Mouse (Mus musculus): ENCODE results near the gene Gimap3. TPM values are rescaled to one million over a fixed set of nuclear protein-coding genes. Genes with fewer than 3 reads are reported as not detected.
A peak's percentile ranks its signal among the peaks of the same experiment; 100 is the strongest.

Gene Gimap3
- polyA plus RNA-seq, 1 experiment from 2014 or later = not detected

DNA sequence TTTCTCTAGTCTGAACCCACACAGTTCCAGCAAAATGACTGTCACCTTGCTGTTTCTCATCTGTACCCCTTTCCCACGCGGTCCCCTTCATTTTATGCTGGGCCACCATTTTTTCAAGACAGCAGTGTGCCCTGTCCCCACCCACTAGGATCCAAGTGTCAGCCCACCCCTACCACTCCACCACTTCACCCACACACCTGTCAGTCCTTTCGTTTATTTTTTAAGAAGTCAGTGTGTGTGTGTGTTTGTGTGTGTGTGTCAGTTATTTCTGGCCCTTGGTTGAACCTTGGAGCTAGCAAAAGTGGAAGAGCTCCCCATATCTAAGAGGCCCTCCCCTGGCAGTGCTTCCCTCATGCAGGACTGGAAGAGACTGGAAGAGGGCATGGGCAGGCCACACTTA is 1.7 kb downstream of the Gimap3 start:
- H3K9me3 ChIP-seq = no peaks in the 10 kb centered on the region
- H3K27ac ChIP-seq (replicated peaks) = no peak overlapping the region
- 91% methylated on average over 3 of the region's 3 CpGs for WGBS
- H3K4me1 ChIP-seq = peaks cover 2% of the 10 kb centered on the region; the same call in 1 of the 2 replicates
- H3K27me3 ChIP-seq = no peaks in the 10 kb centered on the region
- H3K36me3 ChIP-seq = no peaks in the 10 kb centered on the region
- H3K9ac ChIP-seq (replicated peaks) = no peak overlapping the region
- H3K4me2 ChIP-seq (replicated peaks) = no peak overlapping the region
- no peak for ATAC-seq (replicated peaks)
- H3K4me3 ChIP-seq = no peak overlapping the region

DNA sequence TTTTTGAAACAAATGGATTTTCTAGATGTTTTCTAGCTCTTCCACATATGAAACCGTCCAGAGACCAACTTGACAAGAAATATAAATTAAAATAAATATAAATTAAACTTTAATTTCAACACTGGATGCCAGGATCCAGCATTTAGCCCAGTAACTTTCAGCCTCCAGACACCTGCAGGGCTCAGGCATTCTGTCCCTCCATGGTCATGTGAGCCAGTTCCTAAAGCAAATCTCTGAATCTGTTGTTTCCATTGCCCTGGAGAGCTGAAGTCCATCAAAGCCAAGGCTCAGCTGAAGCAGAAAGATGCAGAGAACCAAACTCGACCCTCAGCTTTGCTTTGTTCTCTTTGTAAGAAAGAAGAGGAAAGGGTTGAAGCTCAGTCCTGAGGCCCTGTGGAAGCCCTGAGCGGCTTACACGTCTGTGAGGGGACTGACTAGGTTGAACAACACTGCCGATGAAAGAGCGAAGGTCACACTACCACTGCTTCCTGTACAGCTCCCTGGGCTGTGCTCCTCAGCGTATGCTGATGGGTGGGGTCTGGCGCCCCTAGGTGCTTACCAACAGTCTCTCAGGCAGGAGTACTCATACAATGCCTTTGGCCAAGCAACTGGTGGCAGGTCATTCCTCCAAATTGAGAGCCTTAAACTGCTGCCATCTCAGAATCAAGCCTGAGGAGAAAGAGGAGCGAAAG is 2.3 kb downstream of the Gimap3 start:
- WGBS = 71% methylated on average over 9 of the region's 9 CpGs
- no peak for ATAC-seq (replicated peaks)
- peaks cover 4% of the 10 kb centered on the region; the same call in 1 of the 2 replicates for H3K4me1 ChIP-seq
- H3K4me2 ChIP-seq (replicated peaks) = no peak overlapping the region
- no peak overlapping the region for H3K27ac ChIP-seq (replicated peaks)
- H3K4me3 ChIP-seq = no peak overlapping the region
- no peaks in the 10 kb centered on the region for H3K36me3 ChIP-seq
- H3K9ac ChIP-seq (replicated peaks) = no peak overlapping the region
- H3K27me3 ChIP-seq = no peaks in the 10 kb centered on the region
- no peaks in the 10 kb centered on the region for H3K9me3 ChIP-seq

DNA sequence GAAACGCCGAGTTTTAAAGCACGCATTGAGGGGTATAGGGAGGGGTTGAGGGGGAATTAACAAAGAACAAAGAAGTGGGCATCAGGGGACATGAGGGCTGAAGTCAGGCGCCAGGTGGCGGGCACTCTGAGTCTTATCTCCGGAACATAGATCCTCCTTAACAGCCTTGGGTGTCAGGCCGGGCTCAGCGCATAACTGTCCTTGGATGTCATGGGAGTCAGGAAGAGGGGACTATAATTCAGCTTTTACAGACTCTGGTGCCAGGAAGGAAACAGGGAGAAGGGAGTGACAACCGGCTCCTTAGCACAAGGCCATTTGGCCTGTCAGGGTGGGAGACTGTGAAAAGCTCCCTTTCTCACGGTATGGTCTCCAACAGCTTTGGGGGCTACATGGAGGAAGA is 6.2 kb downstream of the Gimap3 start:
- Histone ChIP-seq H3K4me1 (0 out of 2 replicates have a peak, but pooled peaks cover 2% of the 10 kb centered on the region), H3K9ac (replicated peaks) (no peak overlapping the region), H3K9me3 (no peaks in the 10 kb centered on the region), H3K36me3 (no peaks in the 10 kb centered on the region), H3K4me2 (replicated peaks) (no peak overlapping the region), H3K27ac (replicated peaks) (no peak overlapping the region), H3K4me3 (no peak overlapping the region), H3K27me3 (no peaks in the 10 kb centered on the region)
- 93% methylated on average over 10 of the region's 10 CpGs for WGBS
- no peak for ATAC-seq (replicated peaks)

DNA sequence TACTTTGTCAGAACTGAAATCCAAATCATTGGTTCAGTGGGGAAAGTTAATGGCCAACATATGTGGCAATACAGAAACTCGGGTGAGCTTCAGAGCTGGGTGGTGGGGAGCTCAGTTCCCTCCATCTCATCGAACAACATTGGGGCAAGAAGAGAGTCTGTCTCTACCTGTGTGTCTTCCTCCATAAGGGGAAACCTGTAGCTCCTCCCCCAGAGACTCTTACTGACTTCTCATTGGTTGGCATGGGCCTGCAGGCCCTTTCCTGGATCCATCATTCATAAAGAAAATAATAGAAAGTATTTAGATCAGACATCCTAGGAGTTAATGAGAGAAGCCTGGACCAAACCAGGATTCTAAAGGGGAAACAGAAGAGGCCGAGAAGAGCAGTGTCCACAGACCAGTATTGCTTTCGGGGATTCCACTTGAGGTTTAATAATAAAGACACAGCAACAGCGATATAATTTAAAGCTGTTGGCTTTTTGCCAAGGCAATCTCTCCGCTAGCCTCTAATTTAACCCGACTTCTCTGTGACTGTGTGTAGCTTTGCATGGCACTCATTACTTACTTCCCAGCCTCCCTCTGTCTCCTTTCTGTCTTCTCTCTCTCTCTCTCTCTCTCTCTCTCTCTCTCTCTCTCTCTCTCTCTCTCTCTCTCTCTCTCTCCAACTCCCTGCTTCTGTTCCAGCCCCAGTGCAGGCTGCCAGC is 6.9 kb downstream of the Gimap3 start:
- no peak for ATAC-seq (replicated peaks)
- Histone ChIP-seq H3K9me3 (no peaks in the 10 kb centered on the region), H3K27me3 (no peaks in the 10 kb centered on the region), H3K27ac (replicated peaks) (no peak overlapping the region), H3K36me3 (no peaks in the 10 kb centered on the region), H3K9ac (replicated peaks) (no peak overlapping the region), H3K4me1 (0 out of 2 replicates have a peak, but pooled peaks cover 2% of the 10 kb centered on the region), H3K4me2 (replicated peaks) (no peak overlapping the region), H3K4me3 (no peak overlapping the region)
- 55% methylated on average over 7 of the region's 7 CpGs for WGBS

DNA sequence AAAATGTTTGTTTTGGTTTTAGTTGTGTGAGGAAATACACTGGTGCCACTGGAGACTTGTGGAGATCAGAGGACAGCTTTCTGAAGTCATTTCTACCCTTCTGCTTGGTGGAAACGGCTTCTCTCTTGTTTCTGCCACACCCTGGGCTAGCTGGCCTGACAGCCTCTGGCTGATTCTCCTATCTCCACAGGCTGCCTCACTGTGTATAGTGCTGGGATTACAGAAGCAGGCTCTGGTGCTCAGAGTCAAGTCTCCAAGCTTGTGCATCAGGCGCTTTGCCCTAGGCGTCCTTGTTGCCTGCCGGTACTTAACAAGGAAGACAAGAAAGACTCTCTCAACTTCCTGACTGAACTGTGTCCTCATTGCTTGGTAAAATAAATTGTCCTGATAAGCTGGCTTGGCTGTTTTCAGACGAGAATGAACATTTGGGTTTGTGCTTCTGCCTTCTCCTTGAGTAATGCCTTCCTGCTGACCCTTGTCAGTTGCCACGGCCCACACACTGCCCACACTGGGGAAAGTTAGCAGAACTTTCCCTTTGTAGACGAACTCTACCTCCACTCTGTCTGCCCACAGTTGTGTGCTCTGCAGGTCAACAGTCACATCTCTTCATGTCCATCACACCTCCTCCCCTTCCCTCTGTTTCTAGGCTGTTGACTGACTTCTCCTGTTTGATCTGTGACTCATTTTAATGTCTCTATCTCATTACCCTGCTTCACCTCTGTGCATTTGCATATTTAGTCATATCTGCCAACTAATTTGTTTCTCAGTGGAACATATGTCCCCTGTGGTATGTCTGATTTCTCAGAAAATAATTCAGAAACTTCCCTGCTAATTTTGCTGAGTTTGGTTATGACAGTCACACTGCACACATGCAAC is 23.3 kb downstream of the Gimap3 start:
- Histone ChIP-seq H3K9ac (replicated peaks) (no peak overlapping the region), H3K4me2 (replicated peaks) (no peak overlapping the region), H3K4me1 (0 out of 2 replicates have a peak, but pooled peaks cover 4% of the 10 kb centered on the region), H3K9me3 (no peaks in the 10 kb centered on the region), H3K4me3 (no peak overlapping the region), H3K27ac (replicated peaks) (no peak overlapping the region), H3K36me3 (no peaks in the 10 kb centered on the region), H3K27me3 (peaks cover 15% of the 10 kb centered on the region)
- WGBS = 82% methylated on average over 7 of the region's 7 CpGs
- ATAC-seq (replicated peaks) = no peak

DNA sequence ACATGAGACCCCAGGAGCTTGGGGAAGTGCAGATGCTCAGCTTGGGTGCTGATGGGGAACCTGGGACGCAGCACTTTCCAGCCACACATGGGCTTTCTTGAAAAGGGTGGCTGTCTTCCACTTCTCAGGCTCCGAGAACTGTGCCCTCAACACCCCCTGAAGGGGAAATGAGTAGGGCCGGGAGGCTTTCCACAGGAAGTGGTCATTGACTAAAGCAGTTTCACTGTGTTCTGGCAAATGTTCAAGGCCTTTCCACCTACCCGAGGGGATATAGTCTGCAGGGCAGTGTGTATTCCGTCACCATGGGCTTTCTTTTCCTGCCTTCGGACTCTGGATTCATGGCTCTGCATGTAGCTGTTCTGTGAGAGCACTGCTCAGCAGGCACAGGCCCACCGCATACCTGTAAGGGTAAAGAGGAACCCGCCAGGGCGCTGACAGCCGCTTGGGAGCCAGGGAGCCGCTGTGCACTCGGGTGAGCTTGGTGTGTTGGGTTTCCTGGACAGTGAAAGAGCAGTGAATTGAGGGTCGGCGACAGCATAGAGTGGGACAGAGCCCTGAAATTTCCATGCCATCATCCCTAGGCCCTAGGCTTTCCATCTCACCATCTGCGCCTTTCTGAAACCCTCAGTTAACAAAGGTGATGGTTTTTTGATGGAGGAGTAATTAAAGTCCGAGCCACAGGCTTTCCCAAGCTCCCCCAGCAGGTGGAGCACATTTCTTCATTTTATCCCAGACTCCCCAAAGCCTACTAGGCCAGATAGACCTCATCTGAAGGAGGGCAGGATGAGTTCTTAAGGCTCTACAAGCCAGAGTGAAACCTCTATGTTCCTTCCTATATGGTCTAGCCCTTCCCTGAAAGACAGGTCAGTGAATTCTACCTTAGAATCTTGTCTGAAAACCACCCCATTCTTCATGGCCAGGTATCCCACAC is 24.4 kb downstream of the Gimap3 start, which contains the start of gene Gimap5:
Gene Gimap5, plus strand, starts transcription at position 239 of the 931 bp plus-strand sequence.
- 47% methylated on average over 16 of the region's 16 CpGs for WGBS
- Histone ChIP-seq H3K27ac (replicated peaks) (no peak within 1 kb of the TSS), H3K9me3 (no peaks in the 10 kb centered on the region), H3K9ac (replicated peaks) (no peak within 1 kb of the TSS), H3K4me3 (no peak within 1 kb of the TSS), H3K36me3 (no peaks in the 10 kb centered on the region), H3K4me2 (replicated peaks) (0 out of 2 replicates have a peak within 1 kb of the TSS, but pooled peaks have one; percentile 6), H3K4me1 (0 out of 2 replicates have a peak, but pooled peaks cover 5% of the 10 kb centered on the region), H3K27me3 (peaks cover 24% of the 10 kb centered on the region)
- no peak for ATAC-seq (replicated peaks)

DNA sequence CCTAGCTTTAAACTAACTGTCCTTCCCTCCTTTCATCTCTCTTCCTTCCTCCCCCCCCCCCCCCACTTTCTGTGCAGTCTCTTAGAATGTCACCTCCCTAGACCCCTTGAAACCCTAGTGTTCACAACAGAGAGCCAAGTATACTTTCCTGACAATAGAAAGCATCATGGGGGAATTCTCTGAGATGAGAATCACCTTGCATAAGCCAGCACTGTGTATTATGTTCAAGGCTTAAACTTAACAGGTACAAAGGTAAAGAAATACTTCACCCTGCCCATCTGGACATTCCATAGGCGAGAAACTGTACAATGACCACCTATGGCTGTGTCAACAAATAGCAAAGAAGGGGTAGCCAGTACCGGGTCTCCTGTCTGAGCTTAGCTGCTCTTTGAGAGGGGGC is 25.2 kb downstream of the Gimap3 start:
- H3K4me3 ChIP-seq = no peak overlapping the region
- 0 out of 2 replicates have a peak, but pooled peaks cover 5% of the 10 kb centered on the region for H3K4me1 ChIP-seq
- no peak for ATAC-seq (replicated peaks)
- peaks cover 24% of the 10 kb centered on the region for H3K27me3 ChIP-seq
- no peak overlapping the region for H3K27ac ChIP-seq (replicated peaks)
- WGBS = 62% methylated on average over 2 of the region's 2 CpGs
- H3K9me3 ChIP-seq = no peaks in the 10 kb centered on the region
- H3K36me3 ChIP-seq = no peaks in the 10 kb centered on the region
- H3K4me2 ChIP-seq (replicated peaks) = no peak overlapping the region
- H3K9ac ChIP-seq (replicated peaks) = no peak overlapping the region

DNA sequence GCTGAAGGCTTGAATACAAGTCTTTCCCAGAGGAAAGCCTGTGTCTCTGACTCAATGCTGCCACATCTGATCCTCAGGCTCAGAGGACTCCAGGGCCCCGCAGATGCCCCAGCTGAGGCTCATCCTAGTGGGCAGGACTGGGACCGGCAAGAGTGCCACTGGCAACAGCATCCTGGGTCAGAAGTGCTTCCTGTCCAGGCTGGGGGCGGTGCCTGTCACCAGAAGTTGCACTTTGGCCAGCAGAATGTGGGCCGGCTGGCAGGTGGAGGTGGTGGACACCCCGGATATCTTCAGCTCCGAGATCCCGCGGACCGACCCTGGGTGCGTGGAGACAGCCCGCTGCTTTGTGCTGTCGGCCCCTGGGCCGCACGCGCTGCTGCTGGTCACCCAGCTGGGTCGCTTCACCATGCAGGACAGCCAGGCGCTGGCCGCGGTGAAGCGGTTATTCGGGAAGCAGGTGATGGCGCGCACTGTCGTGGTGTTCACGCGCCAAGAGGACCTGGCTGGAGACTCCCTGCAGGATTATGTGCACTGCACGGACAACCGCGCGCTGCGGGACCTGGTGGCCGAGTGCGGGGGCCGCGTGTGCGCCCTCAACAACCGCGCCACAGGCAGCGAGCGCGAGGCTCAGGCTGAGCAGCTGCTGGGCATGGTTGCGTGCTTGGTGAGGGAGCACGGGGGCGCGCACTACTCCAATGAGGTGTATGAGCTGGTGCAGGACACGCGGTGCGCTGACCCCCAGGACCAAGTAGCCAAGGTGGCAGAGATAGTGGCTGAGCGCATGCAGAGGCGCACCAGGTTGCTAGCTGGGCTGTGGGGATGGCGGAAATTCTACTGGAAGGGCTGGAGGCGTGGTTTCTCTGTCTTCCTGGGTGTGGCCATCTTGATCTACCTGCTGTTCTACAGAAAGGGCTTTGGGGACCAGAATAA is 28.0 kb downstream of the Gimap3 start:
- ATAC-seq (replicated peaks) = peak; percentile 70
- Histone ChIP-seq H3K9ac (replicated peaks) (peak overlapping the region; percentile 40), H3K36me3 (no peaks in the 10 kb centered on the region), H3K9me3 (no peaks in the 10 kb centered on the region), H3K27ac (replicated peaks) (no peak overlapping the region), H3K27me3 (peaks cover 24% of the 10 kb centered on the region), H3K4me1 (0 out of 2 replicates have a peak, but pooled peaks cover 5% of the 10 kb centered on the region), H3K4me2 (replicated peaks) (peak overlapping the region; percentile 59), H3K4me3 (peak overlapping the region; percentile 48)
- WGBS = 1% methylated on average over 52 of the region's 52 CpGs

DNA sequence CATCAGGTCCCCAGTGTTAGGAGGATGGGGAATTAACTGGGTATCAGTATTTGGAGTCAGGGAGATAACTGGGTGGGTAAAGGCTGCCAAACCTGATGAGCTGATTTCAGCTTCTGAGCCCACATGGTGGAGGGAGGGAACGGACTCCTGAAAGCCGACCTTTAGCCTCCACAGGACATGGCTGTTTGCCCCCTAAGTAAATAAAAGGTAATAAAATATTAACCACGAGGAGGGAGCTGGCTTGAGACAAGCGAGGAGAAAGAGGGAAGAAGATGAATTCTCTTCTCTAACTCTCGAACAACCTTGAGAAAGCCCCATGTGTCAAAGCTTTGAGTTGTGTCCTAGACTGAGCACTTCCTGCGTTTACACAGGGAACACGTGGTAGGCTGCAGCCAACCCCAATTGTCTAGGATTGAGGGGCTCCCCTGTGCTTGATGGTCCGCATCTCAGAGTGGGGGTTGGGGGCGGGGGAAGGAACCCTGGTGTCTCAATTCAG is 28.9 kb downstream of the Gimap3 start:
- Histone ChIP-seq H3K27ac (replicated peaks) (no peak overlapping the region), H3K4me1 (0 out of 2 replicates have a peak, but pooled peaks cover 5% of the 10 kb centered on the region), H3K36me3 (no peaks in the 10 kb centered on the region), H3K9me3 (no peaks in the 10 kb centered on the region), H3K9ac (replicated peaks) (no peak overlapping the region), H3K4me2 (replicated peaks) (peak overlapping the region; percentile 59; the same call in 1 of the 2 replicates), H3K4me3 (peak overlapping the region; percentile 48), H3K27me3 (peaks cover 24% of the 10 kb centered on the region)
- 0 out of 2 replicates have a peak, but pooled peaks have one; percentile 48 for ATAC-seq (replicated peaks)
- 46% methylated on average over 9 of the region's 9 CpGs for WGBS

DNA sequence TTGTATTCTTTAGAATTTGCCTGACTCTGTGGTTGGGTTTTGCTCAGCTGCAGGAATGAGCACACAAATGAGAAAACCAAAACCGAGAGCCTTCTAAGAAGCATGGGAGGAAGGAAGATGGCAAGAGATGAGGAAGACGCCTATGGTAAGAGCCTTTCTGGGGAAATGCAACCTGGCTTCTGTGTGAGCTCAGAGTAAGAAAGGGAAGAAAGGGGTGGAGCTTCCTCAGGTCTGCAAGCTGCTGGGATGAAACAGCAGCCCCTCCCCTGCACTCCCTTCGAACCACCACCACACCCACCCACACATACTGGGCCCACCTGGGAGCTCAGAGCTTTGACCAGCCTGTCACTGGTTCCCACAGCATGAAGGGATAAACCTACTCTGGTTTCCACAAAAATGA is 29.4 kb downstream of the Gimap3 start:
- Histone ChIP-seq H3K27ac (replicated peaks) (no peak overlapping the region), H3K4me3 (no peak overlapping the region), H3K4me1 (0 out of 2 replicates have a peak, but pooled peaks cover 5% of the 10 kb centered on the region), H3K36me3 (no peaks in the 10 kb centered on the region), H3K9ac (replicated peaks) (no peak overlapping the region), H3K9me3 (no peaks in the 10 kb centered on the region), H3K27me3 (peaks cover 24% of the 10 kb centered on the region), H3K4me2 (replicated peaks) (no peak overlapping the region)
- 22% methylated on average over 3 of the region's 3 CpGs for WGBS
- ATAC-seq (replicated peaks) = no peak
